Mouse (Mus musculus) heart, embryonic 11.5 days (tissue): ENCODE data around the gene Ptcd2. TPM values are rescaled to one million over a fixed set of nuclear protein-coding genes. Genes with fewer than 3 reads are reported as not detected.

Source experiments
- ATAC-seq: fragments of 200-750 bp; cut with Nextera tagmentation; replicated peaks from 2 replicates; pipeline ENCODE4 v1.8.0; 2017; ENCODE audit warnings: moderate library complexity; ENCODE audit not compliant: insufficient number of reproducible peaks, low FRiP score, low TSS enrichment
- H3K27ac ChIP-seq: fragments of 300-500 bp; sonication (generic); 2 replicates; pipeline ENCODE4 v1.5.1; 2014; ENCODE audit warnings: mild to moderate bottlenecking, low read depth, low read length
- H3K27me3 ChIP-seq: fragments of 300-500 bp; sonication (generic); 2 replicates; pipeline ENCODE4 v1.6.1; 2014; ENCODE audit warnings: mild to moderate bottlenecking, low read length, mixed read lengths; ENCODE audit not compliant: control insufficient read depth, insufficient read depth
- H3K36me3 ChIP-seq: fragments of 300-500 bp; sonication (generic); 2 replicates; pipeline ENCODE4 v1.6.1; 2014; ENCODE audit warnings: mild to moderate bottlenecking, low read length, moderate library complexity, mixed read lengths; ENCODE audit not compliant: control insufficient read depth, insufficient read depth
- H3K4me1 ChIP-seq: fragments of 300-500 bp; sonication (generic); 2 replicates; pipeline ENCODE4 v1.6.1; 2014; ENCODE audit warnings: low read length; ENCODE audit not compliant: control insufficient read depth, insufficient read depth
- H3K4me2 ChIP-seq: fragments of 300-500 bp; sonication (generic); 2 replicates; pipeline ENCODE4 v1.6.1; 2014; ENCODE audit warnings: mild to moderate bottlenecking, moderate library complexity
- H3K4me3 ChIP-seq: fragments of 300-500 bp; sonication (generic); 2 replicates; pipeline ENCODE4 v1.5.1; 2014; ENCODE audit warnings: low read depth, low read length
- H3K9ac ChIP-seq: fragments of 300-500 bp; sonication (generic); 2 replicates; pipeline ENCODE4 v1.6.1; 2014; ENCODE audit warnings: mild to moderate bottlenecking, low read depth, low read length, moderate library complexity
- H3K9me3 ChIP-seq: fragments of 300-500 bp; sonication (generic); replicated peaks from 2 replicates; pipeline ENCODE4 v1.6.1; 2016; ENCODE audit warnings: low read length; ENCODE audit not compliant: control insufficient read depth
- WGBS: fragments of 180-500 bp; shearing (Covaris S2); extraction: QIAGEN DNeasy Blood & Tissue Kit; methylation state at CpG from one replicate; pipeline ENCODE4 v1.1.7; 2014; ENCODE audit not compliant: insufficient replicate concordance; 5-methylcytosine and 5-hydroxymethylcytosine counted together
- polyA plus RNA-seq: library from polyadenylated mRNA; unstranded; fragments of >200 nt; fragmentation: Nextera tagmentation; extraction: Ambion mirVana; gene quantifications from 2 replicates; pipeline ENCODE4 v1.2.1, GENCODE M21; 2014

Ptcd2 gene
- polyA plus RNA-seq, 1 experiment from 2014 or later, result 57.0 TPM

DNA sequence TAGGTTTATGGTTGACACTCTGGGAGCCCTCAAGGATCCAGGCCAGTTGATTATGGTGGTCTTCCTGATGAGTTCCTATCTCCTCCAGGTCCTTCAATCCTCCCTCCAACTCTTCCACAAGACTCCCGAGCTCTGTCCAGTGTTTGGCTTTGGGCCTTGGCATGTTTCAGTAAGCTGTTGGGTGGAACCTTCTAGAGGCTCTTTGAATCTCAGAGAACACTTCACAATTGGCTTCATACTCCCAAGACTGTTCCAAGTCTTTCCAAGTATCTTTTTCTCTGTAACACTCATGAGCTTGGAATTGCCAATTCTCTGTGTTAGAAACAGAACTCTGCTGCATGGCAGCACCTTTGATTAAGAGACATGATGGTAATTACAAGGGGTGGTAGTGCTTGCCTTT, 39.3 kb downstream of the Ptcd2 start:
- Histone ChIP-seq H3K9me3 (no peaks in the 10 kb centered on the region), H3K36me3 (no peaks in the 10 kb centered on the region), H3K4me2 (no peak overlapping the region), H3K27me3 (no peaks in the 10 kb centered on the region), H3K4me1 (peaks cover 14% of the 10 kb centered on the region; the same call in 1 of the 2 replicates), H3K4me3 (no peak overlapping the region), H3K9ac (no peak overlapping the region), H3K27ac (no peak overlapping the region)
- no peak for ATAC-seq
- 78% methylated on average over 1 of the region's 1 CpGs for WGBS

DNA sequence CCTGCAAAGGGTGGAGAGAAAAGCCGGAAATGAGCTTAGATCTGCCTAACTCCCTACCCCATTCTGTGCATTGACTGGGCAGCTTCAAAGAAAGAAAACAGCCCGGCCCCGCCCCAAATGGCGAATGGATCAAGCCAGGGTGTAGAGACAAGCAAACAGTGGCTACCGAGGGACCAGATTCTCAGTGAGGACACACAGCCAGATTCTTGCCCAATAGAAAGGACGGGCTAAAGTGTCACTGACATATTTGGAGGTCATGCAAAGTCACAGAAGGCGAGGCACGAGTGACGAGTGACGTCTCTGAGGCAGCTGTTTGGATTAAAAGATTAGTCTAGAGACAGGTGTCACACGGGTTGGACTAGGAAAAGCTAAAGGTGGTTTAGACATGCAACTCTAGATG, 40.1 kb downstream of the Ptcd2 start:
- no peak overlapping the region for H3K4me2 ChIP-seq
- H3K9me3 ChIP-seq, result no peaks in the 10 kb centered on the region
- WGBS, result 54% methylated on average over 11 of the region's 11 CpGs
- H3K27me3 ChIP-seq, result no peaks in the 10 kb centered on the region
- H3K9ac ChIP-seq, result no peak overlapping the region
- H3K4me1 ChIP-seq, result peaks cover 14% of the 10 kb centered on the region; the same call in 1 of the 2 replicates
- no peak for ATAC-seq
- no peaks in the 10 kb centered on the region for H3K36me3 ChIP-seq
- H3K27ac ChIP-seq, result no peak overlapping the region
- no peak overlapping the region for H3K4me3 ChIP-seq

DNA sequence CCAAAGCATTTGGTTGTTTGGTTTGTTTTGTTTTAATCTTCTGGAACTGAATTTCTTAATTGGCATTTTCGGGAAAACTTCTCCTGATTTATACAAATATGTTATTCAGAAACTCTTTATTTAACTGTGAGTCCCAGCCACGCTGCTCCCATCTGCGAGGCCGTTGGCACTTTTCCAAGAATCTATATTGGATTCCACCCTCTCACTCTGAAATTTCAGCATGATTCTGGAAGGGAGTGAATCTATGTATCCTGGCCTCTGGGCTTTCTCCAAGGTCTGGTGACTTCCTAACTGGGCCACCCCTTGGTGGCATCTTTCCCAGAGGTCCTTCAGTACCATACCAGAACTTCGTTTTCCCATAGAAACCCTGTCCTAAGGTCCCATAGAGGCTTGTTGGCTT, 40.7 kb downstream of the Ptcd2 start:
- 57% methylated on average over 5 of the region's 5 CpGs for WGBS
- H3K27me3 ChIP-seq, result no peaks in the 10 kb centered on the region
- H3K9ac ChIP-seq, result no peak overlapping the region
- H3K4me1 ChIP-seq, result peaks cover 14% of the 10 kb centered on the region; the same call in 1 of the 2 replicates
- H3K9me3 ChIP-seq, result no peaks in the 10 kb centered on the region
- H3K4me2 ChIP-seq, result no peak overlapping the region
- no peaks in the 10 kb centered on the region for H3K36me3 ChIP-seq
- ATAC-seq, result no peak
- H3K4me3 ChIP-seq, result no peak overlapping the region
- H3K27ac ChIP-seq, result no peak overlapping the region; the same call in 1 of the 2 replicates

DNA sequence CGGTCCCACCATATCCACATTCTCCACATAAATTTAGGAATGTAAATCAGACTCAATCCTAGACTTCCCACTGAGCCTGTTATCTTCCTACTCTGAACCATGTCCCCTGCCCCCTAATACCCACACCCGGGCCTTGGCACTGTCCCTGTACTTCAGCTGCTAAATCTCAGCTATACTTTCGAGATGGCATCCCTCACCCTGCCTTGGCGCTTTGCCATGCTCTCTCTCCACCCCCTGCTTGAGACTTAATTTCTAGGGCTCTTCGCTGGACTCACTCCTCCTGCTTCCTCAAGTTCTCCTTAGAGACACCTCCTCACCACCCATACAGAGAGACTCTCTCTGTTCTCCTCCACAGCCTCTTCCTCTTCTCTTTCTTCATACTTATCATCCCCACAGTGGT, 44.6 kb downstream of the Ptcd2 start:
- no peaks in the 10 kb centered on the region for H3K36me3 ChIP-seq
- no peak for ATAC-seq
- no peak overlapping the region for H3K27ac ChIP-seq
- no peaks in the 10 kb centered on the region for H3K9me3 ChIP-seq
- H3K4me3 ChIP-seq, result no peak overlapping the region
- H3K4me2 ChIP-seq, result no peak overlapping the region
- WGBS, result 86% methylated on average over 5 of the region's 5 CpGs
- H3K27me3 ChIP-seq, result no peaks in the 10 kb centered on the region
- H3K4me1 ChIP-seq, result peaks cover 9% of the 10 kb centered on the region; the same call in 1 of the 2 replicates
- no peak overlapping the region for H3K9ac ChIP-seq

DNA sequence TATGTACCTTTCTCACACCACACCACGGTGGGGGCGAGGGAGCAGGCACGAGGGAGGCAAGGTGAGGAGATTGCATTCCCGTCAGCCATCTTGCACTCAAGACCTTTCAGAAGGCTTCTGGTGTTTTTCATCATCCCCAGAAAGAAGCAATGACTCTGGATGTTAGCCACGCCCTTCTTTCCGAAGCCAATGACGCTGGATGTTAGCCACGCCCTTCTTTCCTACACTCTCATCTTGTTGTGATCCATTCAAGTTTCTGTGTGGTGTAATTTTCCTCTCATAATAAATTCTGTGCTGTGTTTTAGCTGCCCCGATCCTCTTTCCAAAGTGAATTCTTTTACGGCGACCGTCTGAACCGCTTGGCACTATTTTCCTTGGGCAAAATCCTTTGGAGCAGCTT, 50.3 kb downstream of the Ptcd2 start:
- Histone ChIP-seq H3K4me2 (no peak overlapping the region), H3K9me3 (no peaks in the 10 kb centered on the region), H3K9ac (no peak overlapping the region), H3K4me1 (no peaks in the 10 kb centered on the region), H3K27ac (no peak overlapping the region), H3K36me3 (no peaks in the 10 kb centered on the region), H3K4me3 (no peak overlapping the region), H3K27me3 (no peaks in the 10 kb centered on the region)
- ATAC-seq, result no peak
- WGBS, result 90% methylated on average over 13 of the region's 13 CpGs

DNA sequence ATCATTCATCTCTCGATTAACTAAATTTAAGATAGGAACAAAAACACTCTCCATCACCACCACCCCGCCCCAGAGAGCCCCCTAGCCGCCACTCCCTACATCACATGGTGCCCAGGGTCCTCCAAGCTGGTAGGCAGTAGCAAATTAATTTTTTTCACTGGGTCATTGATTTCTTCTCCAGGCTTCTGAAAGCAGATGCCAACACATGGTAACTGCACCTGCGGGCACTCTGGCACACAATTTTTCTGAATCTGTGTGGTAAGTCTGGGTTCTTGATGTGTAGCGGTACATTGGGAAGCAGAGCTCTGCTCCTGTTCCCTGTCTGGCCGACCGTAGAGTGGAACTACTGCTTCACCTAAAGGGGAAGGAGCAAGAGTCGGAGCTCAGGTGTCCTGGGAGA, 53.7 kb downstream of the Ptcd2 start:
- H3K9ac ChIP-seq, result no peak overlapping the region
- no peaks in the 10 kb centered on the region for H3K9me3 ChIP-seq
- WGBS, result 87% methylated on average over 8 of the region's 8 CpGs
- no peak for ATAC-seq
- H3K36me3 ChIP-seq, result no peaks in the 10 kb centered on the region
- no peak overlapping the region for H3K4me3 ChIP-seq
- no peak overlapping the region for H3K27ac ChIP-seq
- no peaks in the 10 kb centered on the region for H3K27me3 ChIP-seq
- no peak overlapping the region for H3K4me2 ChIP-seq
- no peaks in the 10 kb centered on the region for H3K4me1 ChIP-seq

DNA sequence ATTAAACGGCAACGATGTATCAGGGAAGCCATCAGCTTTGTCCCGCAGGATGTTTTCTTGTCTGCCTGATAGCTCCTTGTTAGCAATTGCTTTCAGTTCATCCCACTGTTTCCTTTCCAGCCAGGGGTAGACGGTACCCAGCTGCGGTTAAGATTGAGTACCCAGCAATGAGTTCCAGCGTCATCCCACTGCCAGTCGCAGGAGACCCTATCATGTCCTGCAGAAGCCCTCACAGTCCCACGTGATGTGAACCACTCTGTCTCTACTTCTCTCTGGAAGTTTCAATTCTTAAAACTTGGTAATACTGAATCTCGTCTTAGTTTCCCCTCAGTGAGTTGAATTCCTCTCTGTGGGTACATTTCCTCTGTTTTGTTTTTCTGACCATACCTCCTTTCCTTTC, 56.7 kb downstream of the Ptcd2 start:
- Histone ChIP-seq H3K4me2 (no peak overlapping the region), H3K27ac (no peak overlapping the region), H3K36me3 (no peaks in the 10 kb centered on the region), H3K4me3 (no peak overlapping the region), H3K4me1 (no peaks in the 10 kb centered on the region), H3K9me3 (no peaks in the 10 kb centered on the region), H3K9ac (no peak overlapping the region), H3K27me3 (no peaks in the 10 kb centered on the region)
- 76% methylated on average over 9 of the region's 9 CpGs for WGBS
- ATAC-seq, result no peak

DNA sequence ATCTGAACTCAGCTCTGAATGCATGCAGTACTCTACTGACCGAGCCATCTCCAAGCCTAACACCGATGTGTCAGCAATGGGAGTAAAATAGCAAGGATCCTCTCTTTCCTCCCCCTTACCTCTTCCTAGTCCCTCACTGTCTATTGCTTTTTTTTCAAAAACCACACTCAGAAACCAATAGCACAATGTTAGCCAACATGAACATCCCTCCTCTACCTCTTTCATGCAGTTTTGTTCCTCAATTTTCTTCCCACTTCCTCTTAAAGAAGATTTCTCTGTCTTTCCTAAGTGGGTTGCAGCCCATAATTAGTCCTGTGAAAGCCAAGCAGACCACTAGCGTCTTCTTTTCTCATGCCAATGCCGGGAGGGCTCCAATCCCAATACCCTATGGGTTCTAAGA, 57.3 kb downstream of the Ptcd2 start:
- no peak overlapping the region for H3K9ac ChIP-seq
- 80% methylated on average over 4 of the region's 4 CpGs for WGBS
- no peaks in the 10 kb centered on the region for H3K4me1 ChIP-seq
- H3K27me3 ChIP-seq, result no peaks in the 10 kb centered on the region
- H3K9me3 ChIP-seq, result no peaks in the 10 kb centered on the region
- ATAC-seq, result no peak
- no peaks in the 10 kb centered on the region for H3K36me3 ChIP-seq
- no peak overlapping the region for H3K4me3 ChIP-seq
- H3K4me2 ChIP-seq, result no peak overlapping the region
- no peak overlapping the region for H3K27ac ChIP-seq

DNA sequence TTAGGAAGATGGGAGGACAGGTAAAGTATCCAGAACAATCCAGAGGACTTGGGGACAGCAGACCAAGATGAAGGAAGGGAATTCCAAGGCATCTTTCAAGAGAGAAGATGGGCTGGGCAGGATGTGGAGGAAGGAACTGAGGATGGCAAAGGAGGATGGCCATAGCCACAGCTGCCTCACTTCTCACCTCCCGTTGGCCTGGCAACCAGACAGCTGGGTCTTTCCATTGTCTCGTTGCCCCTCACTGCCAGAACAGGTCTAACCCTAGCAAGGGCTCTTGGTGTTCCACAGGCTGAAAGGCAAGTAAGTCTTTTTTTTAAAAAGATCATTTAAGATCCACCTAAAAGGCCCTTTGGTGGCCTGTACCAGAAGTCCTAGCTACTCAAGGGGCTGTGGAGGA, 59.3 kb downstream of the Ptcd2 start:
- H3K9ac ChIP-seq, result no peak overlapping the region
- H3K4me3 ChIP-seq, result no peak overlapping the region
- H3K36me3 ChIP-seq, result no peaks in the 10 kb centered on the region
- no peak overlapping the region for H3K4me2 ChIP-seq
- H3K4me1 ChIP-seq, result no peaks in the 10 kb centered on the region
- ATAC-seq, result no peak
- 53% methylated on average over 2 of the region's 2 CpGs for WGBS
- no peaks in the 10 kb centered on the region for H3K9me3 ChIP-seq
- H3K27me3 ChIP-seq, result no peaks in the 10 kb centered on the region
- H3K27ac ChIP-seq, result no peak overlapping the region
